Mouse (Mus musculus) heart, postnatal 4 days (tissue): ENCODE measurements around the gene Esp24. TPM values are rescaled to one million over a fixed set of nuclear protein-coding genes. Genes with fewer than 3 reads are reported as not detected.
"Not testable (repeated sequence)": the region's sequence is repeated elsewhere in the genome, so short reads cannot be mapped to it uniquely, and the experiment has no call there.

Experiments
- DNase-seq: peaks from one replicate; pipeline ENCODE4 v3.0.0; 2021
- total RNA-seq, 2 experiments: library from RNA; stranded (reverse); gene quantifications; 2 replicates each; pipeline ENCODE4 v1.2.3; 2021

Esp24 gene
- total RNA-seq: not detected

- DNase-seq: not testable (repeated sequence)
Observed at GRCm38 (mm10) chr17:39036395-39036794, at the start of gene Esp24. Gene Esp24, plus strand, starts transcription at chr17:39036695.

GRCm38 (mm10) chr17:39009846-39010245 lies 26.6 kb upstream of the Esp24 start:
- no peak for DNase-seq

GRCm38 (mm10) chr17:39010675-39011638 lies 25.5 kb upstream of the Esp24 start:
- DNase-seq: no peak

GRCm38 (mm10) chr17:39017184-39017583 lies 19.3 kb upstream of the Esp24 start:
- DNase-seq: no peak

GRCm38 (mm10) chr17:39043241-39043640 lies 6.7 kb downstream of the Esp24 start, which contains the start of gene Gm21903:
Gene Gm21903, minus strand, starts transcription at chr17:39043341.
- DNase-seq: no peak

GRCm38 (mm10) chr17:39063641-39064040 lies 27.1 kb downstream of the Esp24 start:
- no peak for DNase-seq

- no peak for DNase-seq
Observed at GRCm38 (mm10) chr17:39076937-39077336, 40.4 kb downstream of the Esp24 start, which contains the start of gene Esp23. Gene Esp23, minus strand, starts transcription at chr17:39077037.

Other genes with a start within 250 kb of the Esp24 start
- not detected for gene Gm21903, start 6.6 kb downstream of the Esp24 start, total RNA-seq
- gene Esp23, start 40.3 kb downstream of the Esp24 start, total RNA-seq: not detected
- gene Esp22, start 58.6 kb downstream of the Esp24 start, total RNA-seq: not detected